ENCODE assay signal across 9 mouse cellular contexts in the genomic region with DNA sequence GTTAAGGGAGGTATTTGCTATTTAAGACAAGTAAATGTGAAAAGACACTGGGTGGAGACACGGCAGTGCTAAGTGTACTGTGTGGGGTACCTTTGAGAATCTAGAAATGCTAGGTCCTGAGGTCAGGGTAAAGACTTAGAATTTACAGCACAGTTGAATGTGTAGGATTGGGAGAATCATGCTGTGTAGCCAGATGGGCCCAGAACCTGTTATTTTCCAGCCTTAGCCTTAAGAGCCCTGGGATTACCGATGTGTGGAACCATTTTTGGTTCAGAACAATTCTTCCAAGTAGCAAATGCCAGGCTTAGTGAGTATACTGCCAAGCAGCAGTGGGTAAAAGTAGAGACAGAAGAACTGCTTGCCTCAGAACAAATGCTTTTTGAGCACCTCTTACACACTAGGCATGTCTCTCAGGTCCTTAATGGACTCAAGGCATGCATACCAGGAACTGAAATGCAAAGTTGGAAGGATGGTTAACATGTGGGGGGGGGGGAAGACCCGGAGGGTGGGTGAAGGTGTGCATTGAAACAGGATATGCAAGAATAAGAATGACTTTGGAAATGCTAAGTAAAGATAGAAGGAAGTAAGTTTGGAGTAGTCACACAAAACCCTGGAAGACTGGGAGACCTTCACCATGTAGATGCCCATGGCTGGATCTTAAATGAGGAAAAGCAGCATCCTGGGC. TPM values are rescaled to one million over a fixed set of nuclear protein-coding genes. Genes with fewer than 3 reads are reported as not detected.
DNase-seq lines count a peak whose midpoint lies in the region; ATAC-seq and TF ChIP-seq lines count a peak whose summit lies in the region.
"Had no signal": no experiment of that assay in that cellular context is flagged by ENCODE, and none has a peak within 500 bp of the region (broad histone marks: within the 10 kb centered on the region; RNA-seq: fewer than 3 reads in every experiment).

No protein-coding gene starts in this region.

- ATAC-seq in embryonic facial prominence, embryonic 11.5 days (replicated peaks; ENCODE audit: insufficient number of reproducible peaks, low FRiP score, low TSS enrichment, low read depth) = no peak
- ATAC-seq in intestine, embryonic 16.5 days = no peak
- no peak for ATAC-seq in neural tube, embryonic 13.5 days (ENCODE audit: low read depth)

- H3K4me3 ChIP-seq in layer of hippocampus, adult 2 months = peak overlapping the region; percentile 85
- H3K4me3 ChIP-seq in embryonic facial prominence, embryonic 11.5 days (ENCODE audit: low read depth, low read length) = peak overlapping the region; percentile 70
- peak overlapping the region; percentile 96 for H3K4me3 ChIP-seq in intestine, embryonic 16.5 days (ENCODE audit: low read length)
- peak overlapping the region; percentile 95 for H3K4me3 ChIP-seq in neural tube, embryonic 13.5 days

- whole genome bisulfite sequencing in embryonic facial prominence, embryonic 11.5 days = 84% methylated on average over 3 of the region's 3 CpGs
- 78% methylated on average over 3 of the region's 3 CpGs for WGBS in intestine, embryonic 16.5 days
- 76% methylated on average over 3 of the region's 3 CpGs for WGBS in neural tube, embryonic 13.5 days

- no peak for DNase-seq in layer of hippocampus, adult 2 months (ENCODE audit: low spot score in 2 of 2)
- DNase-seq in layer of hippocampus, postnatal 25 days (ENCODE audit: extremely low spot score in 1 of 2, low spot score in 1 of 2) = no peak
- DNase-seq in embryonic facial prominence, embryonic 11.5 days (ENCODE audit: low spot score) = no peak
- DNase-seq in layer of hippocampus, adult 18-20 months (ENCODE audit: low spot score in 2 of 2) = no peak
- no peak for DNase-seq in right cerebral cortex, postnatal 36 days (ENCODE audit: low spot score in 2 of 2)
- no peak for DNase-seq in kidney, postnatal 36 days
- DNase-seq: right cerebral cortex, adult 18-20 months had no signal

- H3K27me3 ChIP-seq in embryonic facial prominence, embryonic 11.5 days (ENCODE audit: control insufficient read depth, insufficient read depth, low read length) = no peaks in the 10 kb centered on the region
- H3K27me3 ChIP-seq in intestine, embryonic 16.5 days (replicated peaks; ENCODE audit: control insufficient read depth, insufficient read depth, low read length) = no peaks in the 10 kb centered on the region
- no peaks in the 10 kb centered on the region for H3K27me3 ChIP-seq in neural tube, embryonic 13.5 days

- H3K9me3 ChIP-seq in embryonic facial prominence, embryonic 11.5 days (replicated peaks; ENCODE audit: control insufficient read depth, low read length) = no peaks in the 10 kb centered on the region
- no peaks in the 10 kb centered on the region for H3K9me3 ChIP-seq in intestine, embryonic 16.5 days (ENCODE audit: control insufficient read depth, low read length)
- no peaks in the 10 kb centered on the region for H3K9me3 ChIP-seq in neural tube, embryonic 13.5 days

- H3K27ac ChIP-seq in layer of hippocampus, adult 2 months = peak overlapping the region; percentile 96; the same call in 1 of the 2 replicates
- H3K27ac ChIP-seq in embryonic facial prominence, embryonic 11.5 days (replicated peaks; ENCODE audit: low read depth, low read length) = no peak overlapping the region
- no peak overlapping the region for H3K27ac ChIP-seq in intestine, embryonic 16.5 days (ENCODE audit: low read length)
- H3K27ac ChIP-seq in neural tube, embryonic 13.5 days (replicated peaks) = no peak overlapping the region

- peak overlapping the region; percentile 74 for H3K4me2 ChIP-seq in embryonic facial prominence, embryonic 11.5 days (ENCODE audit: low read depth, low read length)
- H3K4me2 ChIP-seq in intestine, embryonic 16.5 days (ENCODE audit: low read depth, low read length) = peak overlapping the region; percentile 88
- H3K4me2 ChIP-seq in neural tube, embryonic 13.5 days = peak overlapping the region; percentile 94

- peaks cover 8% of the 10 kb centered on the region for H3K36me3 ChIP-seq in embryonic facial prominence, embryonic 11.5 days (replicated peaks; ENCODE audit: control insufficient read depth, insufficient read depth, low read depth, low read length)
- peaks cover 19% of the 10 kb centered on the region for H3K36me3 ChIP-seq in intestine, embryonic 16.5 days (ENCODE audit: control insufficient read depth, insufficient read depth, low read length)
- peaks cover 58% of the 10 kb centered on the region for H3K36me3 ChIP-seq in neural tube, embryonic 13.5 days

- no peak for TF ChIP-seq CTCF in layer of hippocampus, adult 2 months (conservative IDR thresholded peaks at IDR 0.05)

- H3K9ac ChIP-seq in embryonic facial prominence, embryonic 11.5 days (replicated peaks; ENCODE audit: low read length) = peak overlapping the region; percentile 88; the same call in 1 of the 2 replicates
- H3K9ac ChIP-seq in intestine, embryonic 16.5 days (ENCODE audit: low read depth, low read length) = peak overlapping the region; percentile 98; the same call in 1 of the 2 replicates
- H3K9ac ChIP-seq in neural tube, embryonic 13.5 days = peak overlapping the region; percentile 98

- no peaks in the 10 kb centered on the region; the same call in 1 of the 2 replicates for H3K4me1 ChIP-seq in embryonic facial prominence, embryonic 11.5 days (ENCODE audit: control insufficient read depth, insufficient read depth, low read length)
- peaks cover 8% of the 10 kb centered on the region; the same call in 1 of the 2 replicates for H3K4me1 ChIP-seq in intestine, embryonic 16.5 days (ENCODE audit: control insufficient read depth, insufficient read depth, low read length)
- peaks cover 28% of the 10 kb centered on the region for H3K4me1 ChIP-seq in neural tube, embryonic 13.5 days (replicated peaks)

RNA-seq across cellular contexts. Expression of a gene that starts 1.3 kb away (rescaled TPM):
- total RNA-seq in layer of hippocampus, adult 2 months (2021) = 100 to 1,000 TPM; 121 to 122 TPM
- total RNA-seq in layer of hippocampus, postnatal 25 days (2021) = 100 to 1,000 TPM; 122 TPM
- polyA plus RNA-seq in embryonic facial prominence, embryonic 11.5 days (2014; fragmentation: Nextera tagmentation; extraction: Ambion mirVana) = 159 and 161 TPM in 2 replicates
- polyA plus RNA-seq in intestine, embryonic 16.5 days (2015; fragmentation: Nextera tagmentation; extraction: Ambion mirVana) = 135 and 146 TPM in 2 replicates
- polyA plus RNA-seq in neural tube, embryonic 13.5 days (2015; fragmentation: Nextera tagmentation; extraction: Ambion mirVana) = 178 and 191 TPM in 2 replicates
- 100 to 1,000 TPM; 118 to 119 TPM for total RNA-seq in layer of hippocampus, adult 18-20 months (2021)

RNA-seq across cellular contexts. Expression of a gene that starts 1.3 kb away (rescaled TPM):
- total RNA-seq in layer of hippocampus, adult 2 months (2021) = 10 to 100 TPM; 44.2 to 45.7 TPM
- total RNA-seq in layer of hippocampus, postnatal 25 days (2021) = 10 to 100 TPM; 40.7 to 44.5 TPM
- 66.4 and 70.1 TPM in 2 replicates for polyA plus RNA-seq in embryonic facial prominence, embryonic 11.5 days (2014; fragmentation: Nextera tagmentation; extraction: Ambion mirVana)
- 60.6 and 62.2 TPM in 2 replicates for polyA plus RNA-seq in intestine, embryonic 16.5 days (2015; fragmentation: Nextera tagmentation; extraction: Ambion mirVana)
- 92.7 and 101 TPM in 2 replicates for polyA plus RNA-seq in neural tube, embryonic 13.5 days (2015; fragmentation: Nextera tagmentation; extraction: Ambion mirVana)
- total RNA-seq in layer of hippocampus, adult 18-20 months (2021) = 10 to 100 TPM; 44.8 to 47.1 TPM

RNA-seq across cellular contexts. Expression of a gene that starts 10.0 kb away (rescaled TPM):
- total RNA-seq in layer of hippocampus, adult 2 months (2021) = 1 to 10 TPM; 4.5 to 4.7 TPM
- total RNA-seq in layer of hippocampus, postnatal 25 days (2021) = 1 to 10 TPM; 5.0 to 5.5 TPM
- not detected in 2 replicates for polyA plus RNA-seq in embryonic facial prominence, embryonic 11.5 days (2014; fragmentation: Nextera tagmentation; extraction: Ambion mirVana)
- polyA plus RNA-seq in intestine, embryonic 16.5 days (2015; fragmentation: Nextera tagmentation; extraction: Ambion mirVana) = not detected in 2 replicates
- polyA plus RNA-seq in neural tube, embryonic 13.5 days (2015; fragmentation: Nextera tagmentation; extraction: Ambion mirVana) = 0.15 TPM in 1 of 2 replicates, not detected in the other
- 1 to 10 TPM; 5.3 to 5.7 TPM for total RNA-seq in layer of hippocampus, adult 18-20 months (2021)

RNA-seq across cellular contexts. Expression of a gene that starts 14.4 kb away (rescaled TPM):
- 10 to 100 TPM; 59.6 to 69.2 TPM for total RNA-seq in layer of hippocampus, adult 2 months (2021)
- total RNA-seq in layer of hippocampus, postnatal 25 days (2021) = 10 to 100 TPM; 57.9 to 64.0 TPM
- 24.8 and 30.4 TPM in 2 replicates for polyA plus RNA-seq in embryonic facial prominence, embryonic 11.5 days (2014; fragmentation: Nextera tagmentation; extraction: Ambion mirVana)
- polyA plus RNA-seq in intestine, embryonic 16.5 days (2015; fragmentation: Nextera tagmentation; extraction: Ambion mirVana) = 18.1 and 29.3 TPM in 2 replicates
- 181 and 197 TPM in 2 replicates for polyA plus RNA-seq in neural tube, embryonic 13.5 days (2015; fragmentation: Nextera tagmentation; extraction: Ambion mirVana)
- 10 to 100 TPM; 52.7 to 53.9 TPM for total RNA-seq in layer of hippocampus, adult 18-20 months (2021)

RNA-seq across cellular contexts. Expression of a gene that starts 15.7 kb away (rescaled TPM):
- 10 to 100 TPM; 39.2 to 45.4 TPM for total RNA-seq in layer of hippocampus, adult 2 months (2021)
- total RNA-seq in layer of hippocampus, postnatal 25 days (2021) = 10 to 100 TPM; 39.5 to 40.8 TPM
- 4.1 and 4.7 TPM in 2 replicates for polyA plus RNA-seq in embryonic facial prominence, embryonic 11.5 days (2014; fragmentation: Nextera tagmentation; extraction: Ambion mirVana)
- 1.6 and 2.1 TPM in 2 replicates for polyA plus RNA-seq in intestine, embryonic 16.5 days (2015; fragmentation: Nextera tagmentation; extraction: Ambion mirVana)
- polyA plus RNA-seq in neural tube, embryonic 13.5 days (2015; fragmentation: Nextera tagmentation; extraction: Ambion mirVana) = 41.1 and 43.0 TPM in 2 replicates
- 10 to 100 TPM; 36.1 to 38.8 TPM for total RNA-seq in layer of hippocampus, adult 18-20 months (2021)
